ENCODE assay signal across 8 mouse cellular contexts in the genomic region with DNA sequence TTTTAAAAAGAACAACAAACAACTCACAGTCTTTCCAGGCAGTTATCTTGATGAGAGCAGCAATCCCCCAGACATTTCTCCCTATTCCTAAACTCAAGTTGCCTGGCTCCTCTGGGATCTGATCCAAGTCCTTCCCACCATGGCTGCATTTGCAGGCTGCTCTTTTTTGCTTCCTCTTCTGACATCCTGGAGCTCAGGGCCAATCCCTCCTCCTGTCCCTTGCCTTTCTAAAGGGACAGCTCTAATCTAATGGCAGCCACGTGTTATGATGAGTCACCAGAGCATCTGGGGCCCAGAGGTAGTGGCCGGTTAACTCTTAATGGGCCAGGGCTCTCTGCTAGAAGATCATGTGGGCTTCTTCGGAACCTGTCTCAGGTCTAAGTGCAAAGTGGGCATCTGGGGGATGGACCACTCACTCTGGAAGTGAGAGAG. TPM values are rescaled to one million over a fixed set of nuclear protein-coding genes. Genes with fewer than 3 reads are reported as not detected.
DNase-seq lines count a peak whose midpoint lies in the region; ATAC-seq and TF ChIP-seq lines count a peak whose summit lies in the region.

No protein-coding gene starts in this region.

- H3K27ac ChIP-seq in ES-E14 (ENCODE audit: insufficient read depth, low read depth, low read length, poor library complexity, severe bottlenecking): no peak overlapping the region
- peak overlapping the region; percentile 84 for H3K27ac ChIP-seq in heart, embryonic 11.5 days (ENCODE audit: low read depth, low read length)
- H3K27ac ChIP-seq in kidney, embryonic 15.5 days: peak overlapping the region; percentile 69
- H3K27ac ChIP-seq in liver, embryonic 13.5 days: peak overlapping the region; percentile 98

- in situ Hi-C loops in ES-E14 (cut with MboI; ENCODE audit: low sequenced_read_pairs in 2 of 2, unreplicated experiment in 2 of 2): no loop called here

- no peaks in the 10 kb centered on the region for H3K36me3 ChIP-seq in ES-E14 (ENCODE audit: control insufficient read depth, insufficient read depth, low read length, poor library complexity, severe bottlenecking)
- H3K36me3 ChIP-seq in erythroblast, embryonic 14.5 days (ENCODE audit: control insufficient read depth): peaks cover 82% of the 10 kb centered on the region
- no peaks in the 10 kb centered on the region; the same call in 1 of the 2 replicates for H3K36me3 ChIP-seq in heart, embryonic 11.5 days (ENCODE audit: control insufficient read depth, insufficient read depth, low read length)
- H3K36me3 ChIP-seq in kidney, embryonic 15.5 days: no peaks in the 10 kb centered on the region
- peaks cover 34% of the 10 kb centered on the region for H3K36me3 ChIP-seq in liver, embryonic 13.5 days

- 2% methylated on average over 3 of the region's 3 CpGs for WGBS in heart, embryonic 11.5 days (ENCODE audit: insufficient replicate concordance)
- 2% methylated on average over 3 of the region's 3 CpGs for WGBS in kidney, embryonic 15.5 days
- under 1% methylated on average over 3 of the region's 3 CpGs for WGBS in liver, embryonic 13.5 days (ENCODE audit: insufficient replicate concordance)

- no peak for DNase-seq in ES-E14 (ENCODE audit: low read depth, low spot score)
- peak; percentile 80 for DNase-seq in c-Kit-negative CD71-positive TER-119-positive erythroid progenitor cells, embryonic 14.5 days (ENCODE audit: low read depth, low spot score)
- peak; percentile 81 for DNase-seq in liver, embryonic 13.5 days
- DNase-seq in neural tube, embryonic 10.5 days (ENCODE audit: extremely low spot score, low spot score): peak; percentile 46
- peak; percentile 62 for DNase-seq in testis, postnatal 14 days (ENCODE audit: low spot score)

- peak; percentile 84 for ATAC-seq in heart, embryonic 11.5 days (replicated peaks; ENCODE audit: insufficient number of reproducible peaks, low FRiP score, low TSS enrichment)
- ATAC-seq in kidney, embryonic 15.5 days (replicated peaks; ENCODE audit: low FRiP score): peak; percentile 74
- peak; percentile 77 for ATAC-seq in liver, embryonic 13.5 days (ENCODE audit: low read depth)

- H3K27me3 ChIP-seq in erythroblast, embryonic 14.5 days (ENCODE audit: control insufficient read depth): no peaks in the 10 kb centered on the region; the same call in 1 of the 2 replicates
- no peaks in the 10 kb centered on the region for H3K27me3 ChIP-seq in heart, embryonic 11.5 days (ENCODE audit: control insufficient read depth, insufficient read depth, low read length)
- H3K27me3 ChIP-seq in kidney, embryonic 15.5 days: 0 out of 2 replicates have a peak, but pooled peaks cover 3% of the 10 kb centered on the region
- no peaks in the 10 kb centered on the region for H3K27me3 ChIP-seq in liver, embryonic 13.5 days

- peak overlapping the region; percentile 98 for H3K4me2 ChIP-seq in heart, embryonic 11.5 days
- peak overlapping the region; percentile 99 for H3K4me2 ChIP-seq in kidney, embryonic 15.5 days
- H3K4me2 ChIP-seq in liver, embryonic 13.5 days: peak overlapping the region; percentile 89

- H3K4me1 ChIP-seq in ES-E14 (ENCODE audit: control insufficient read depth in 2 of 2, insufficient read depth in 2 of 2, low read length in 2 of 2, poor library complexity in 1 of 2): no peaks in the 10 kb centered on the region; a peak in 1 of 4 replicates
- H3K4me1 ChIP-seq in erythroblast, embryonic 14.5 days (ENCODE audit: control insufficient read depth): peaks cover 86% of the 10 kb centered on the region
- H3K4me1 ChIP-seq in heart, embryonic 11.5 days (ENCODE audit: control insufficient read depth, insufficient read depth, low read length): peaks cover 28% of the 10 kb centered on the region
- H3K4me1 ChIP-seq in kidney, embryonic 15.5 days: peaks cover 30% of the 10 kb centered on the region
- H3K4me1 ChIP-seq in liver, embryonic 13.5 days (replicated peaks): peaks cover 89% of the 10 kb centered on the region

- H3K9me3 ChIP-seq in ES-E14 (ENCODE audit: control insufficient read depth, insufficient read depth, low read depth, low read length): no peaks in the 10 kb centered on the region
- peaks cover 6% of the 10 kb centered on the region; the same call in 1 of the 2 replicates for H3K9me3 ChIP-seq in erythroblast, embryonic 14.5 days (ENCODE audit: control insufficient read depth, low read length)
- no peaks in the 10 kb centered on the region for H3K9me3 ChIP-seq in heart, embryonic 11.5 days (replicated peaks; ENCODE audit: control insufficient read depth, low read length)
- no peaks in the 10 kb centered on the region for H3K9me3 ChIP-seq in kidney, embryonic 15.5 days (replicated peaks)
- H3K9me3 ChIP-seq in liver, embryonic 13.5 days (replicated peaks): no peaks in the 10 kb centered on the region

- peak overlapping the region; percentile 64 to 82; a peak in 3 of 4 replicates for H3K4me3 ChIP-seq in ES-E14 (ENCODE audit: insufficient read depth in 1 of 2, low read depth in 1 of 2, low read length in 2 of 2, poor library complexity in 1 of 2, severe bottlenecking in 1 of 2)
- H3K4me3 ChIP-seq in erythroblast, embryonic 14.5 days (replicated peaks): peak overlapping the region; percentile 91
- H3K4me3 ChIP-seq in heart, embryonic 11.5 days (ENCODE audit: low read depth, low read length): peak overlapping the region; percentile 73
- peak overlapping the region; percentile 74 for H3K4me3 ChIP-seq in kidney, embryonic 15.5 days (replicated peaks)
- peak overlapping the region; percentile 78 for H3K4me3 ChIP-seq in liver, embryonic 13.5 days (replicated peaks)

- H3K9ac ChIP-seq in ES-E14 (ENCODE audit: insufficient read depth, low read depth, low read length, poor library complexity, severe bottlenecking): peak overlapping the region; percentile 57
- peak overlapping the region; percentile 84 for H3K9ac ChIP-seq in heart, embryonic 11.5 days (ENCODE audit: low read depth, low read length)
- H3K9ac ChIP-seq in kidney, embryonic 15.5 days: peak overlapping the region; percentile 61
- H3K9ac ChIP-seq in liver, embryonic 13.5 days: peak overlapping the region; percentile 92

TF ChIP-seq in ES-E14, 5 proteins besides CTCF, POLR2A, EP300 and RAD21:
- TF ChIP-seq ZC3H11A (IDR thresholded peaks at IDR 0.05; ENCODE audit: borderline replicate concordance, low read depth, low read length) (no peak), MAFK (IDR thresholded peaks at IDR 0.05; ENCODE audit: insufficient read depth, low read depth, low read length) (no peak), HCFC1 (IDR thresholded peaks at IDR 0.05; ENCODE audit: borderline replicate concordance, insufficient read depth, low read length) (no peak), CHD2 (IDR thresholded peaks at IDR 0.05; ENCODE audit: low read depth, low read length) (no peak), ZNF384 (IDR thresholded peaks at IDR 0.05; ENCODE audit: low read depth, low read length) (no peak)

RNA-seq across cellular contexts. Expression of gene Ttc39a, which starts 0.4 kb away (rescaled TPM):
- 1.7 and 1.9 TPM in 2 replicates for total RNA-seq in ES-E14 (2012; rRNA removed)
- 4.4 and 5.5 TPM in 2 replicates for polyA plus RNA-seq in erythroblast, embryonic 14.5 days (2012)
- polyA plus RNA-seq in heart, embryonic 11.5 days (2014; fragmentation: Nextera tagmentation; extraction: Ambion mirVana): 10.8 and 11.4 TPM in 2 replicates
- 5.4 and 5.6 TPM in 2 replicates for polyA plus RNA-seq in kidney, embryonic 15.5 days (2015; fragmentation: Nextera tagmentation; extraction: Ambion mirVana)
- 14.2 and 14.7 TPM in 2 replicates for polyA plus RNA-seq in liver, embryonic 13.5 days (2015; fragmentation: Nextera tagmentation; extraction: Ambion mirVana)
